Comparison of ENCODE assay signal across 19 mouse cellular contexts in the genomic region with DNA sequence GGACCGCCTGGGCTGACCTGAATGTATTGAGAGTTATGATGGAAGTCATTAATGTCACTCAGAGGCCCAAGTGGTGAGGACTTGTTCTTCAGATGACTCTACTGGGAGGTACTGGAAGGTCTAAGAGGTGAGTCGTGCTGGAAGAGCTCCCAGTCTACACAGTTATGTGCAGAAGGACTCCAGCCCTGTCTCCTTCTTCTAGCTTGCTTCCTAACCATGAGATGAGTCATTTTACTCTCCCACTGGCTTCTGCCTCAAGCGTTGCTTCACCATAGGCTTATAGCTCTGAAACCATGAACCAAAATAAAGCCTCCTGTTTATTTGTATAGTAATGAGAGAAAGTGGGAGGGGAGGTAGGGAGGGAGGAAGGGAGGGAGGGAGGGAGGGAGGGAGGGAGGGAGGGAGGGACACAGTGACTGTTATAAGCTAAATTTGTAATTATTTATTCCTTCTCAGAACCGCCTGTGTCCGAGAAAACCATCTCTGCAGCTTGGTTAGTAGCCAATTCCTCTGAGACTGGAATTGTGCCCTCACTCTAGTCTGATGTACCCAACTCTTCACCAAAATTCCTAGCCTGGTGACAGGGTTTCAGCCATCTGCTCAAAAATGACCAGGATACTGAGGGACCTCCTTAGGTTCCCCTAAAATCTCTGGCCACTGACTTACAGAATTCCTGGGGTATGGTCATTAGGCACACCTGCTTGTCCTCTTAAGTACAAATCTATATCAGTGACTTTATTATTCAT.
DNase-seq lines count a peak whose midpoint lies in the region; ATAC-seq and TF ChIP-seq lines count a peak whose summit lies in the region.
"Had no signal": no experiment of that assay in that cellular context is flagged by ENCODE, and none has a peak within 500 bp of the region (broad histone marks: within the 10 kb centered on the region; RNA-seq: fewer than 3 reads in every experiment).

No protein-coding gene starts in this region.

- H3K27ac ChIP-seq in layer of hippocampus, adult 2 months = peak overlapping the region; percentile 78; the same call in 1 of the 2 replicates
- H3K27ac ChIP-seq: hindbrain, embryonic 14.5 days; limb, embryonic 13.5 days; liver, embryonic 14.5 days; midbrain, embryonic 12.5 days had no signal

- no peak for ATAC-seq in frontal cortex, adult (ENCODE audit: low TSS enrichment)
- ATAC-seq: forebrain, embryonic 14.5 days; Patski had no signal

- no peak for DNase-seq in layer of hippocampus, adult 2 months (ENCODE audit: low spot score in 2 of 2)
- DNase-seq in layer of hippocampus, adult 18-20 months (ENCODE audit: low spot score in 2 of 2) = no peak
- DNase-seq in cerebellum, adult 11 months = peak; percentile 20
- DNase-seq in cerebellum, postnatal 10 days = peak; percentile 17 to 21
- no peak for DNase-seq in urinary bladder, postnatal 10 days (ENCODE audit: low spot score)
- DNase-seq in lung, postnatal 4 days = no peak
- DNase-seq in embryo, embryonic 9.5 days (ENCODE audit: extremely low spot score) = no peak
- DNase-seq: adrenal gland, postnatal 10 days; heart, postnatal 10 days; kidney, postnatal 4 days; thymus, postnatal 25 days had no signal

- no peak overlapping the region for H3K4me3 ChIP-seq in layer of hippocampus, adult 2 months
- H3K4me3 ChIP-seq: erythroblast, embryonic 14.5 days; limb, embryonic 13.5 days; midbrain, embryonic 12.5 days had no signal

- no peak for TF ChIP-seq CTCF in layer of hippocampus, adult 2 months (conservative IDR thresholded peaks at IDR 0.05)

Comparison
In these comparisons a context has a peak if more than half of its experiments do, and no peak if none do; other contexts are left out.
1. DNase-seq: peak in cerebellum, adult 11 months (single experiment) and cerebellum, postnatal 10 days (2 of 2); none in layer of hippocampus, adult 2 months (0 of 2), layer of hippocampus, adult 18-20 months (0 of 2), urinary bladder, postnatal 10 days (single experiment), lung, postnatal 4 days (0 of 2) and embryo, embryonic 9.5 days (single experiment).